Mouse (Mus musculus) limb, embryonic 11.5 days (tissue): ENCODE results near the gene Lama1. TPM values are rescaled to one million over a fixed set of nuclear protein-coding genes. Genes with fewer than 3 reads are reported as not detected.

Experiments used
- ATAC-seq: fragments of 200-750 bp; cut with Nextera tagmentation; 2 replicates; pipeline ENCODE4 v1.8.0; 2017; ENCODE audit warnings: low read depth; ENCODE audit not compliant: insufficient number of reproducible peaks, low FRiP score, low TSS enrichment
- DNase-seq: peaks from one replicate; pipeline ENCODE4 v3.0.0-alpha.2; 2015; ENCODE audit warnings: low spot score
- H3K27ac ChIP-seq: fragments of 300-500 bp; sonication (generic); replicated peaks from 2 replicates; pipeline ENCODE4 v1.5.1; 2014; ENCODE audit warnings: low read depth, mild to moderate bottlenecking, low read length
- H3K27me3 ChIP-seq: fragments of 300-500 bp; sonication (generic); 2 replicates; pipeline ENCODE4 v1.6.1; 2014; ENCODE audit warnings: mild to moderate bottlenecking, low read length, mixed read lengths; ENCODE audit not compliant: control insufficient read depth, insufficient read depth
- H3K36me3 ChIP-seq: fragments of 300-500 bp; sonication (generic); 2 replicates; pipeline ENCODE4 v1.6.1; 2014; ENCODE audit warnings: mild to moderate bottlenecking, low read length, moderate library complexity, mixed read lengths; ENCODE audit not compliant: control insufficient read depth, insufficient read depth
- H3K4me1 ChIP-seq: fragments of 300-500 bp; sonication (generic); 2 replicates; pipeline ENCODE4 v1.6.1; 2014; ENCODE audit warnings: low read length, mixed read lengths; ENCODE audit not compliant: control insufficient read depth, insufficient read depth
- H3K4me2 ChIP-seq: fragments of 300-500 bp; sonication (generic); 2 replicates; pipeline ENCODE4 v1.6.1; 2014; ENCODE audit warnings: low read depth, mild to moderate bottlenecking, moderate library complexity; ENCODE audit not compliant: severe bottlenecking
- H3K4me3 ChIP-seq: fragments of 300-500 bp; sonication (generic); 2 replicates; pipeline ENCODE4 v1.5.1; 2014; ENCODE audit warnings: low read depth, low read length
- H3K9ac ChIP-seq: fragments of 300-500 bp; sonication (generic); 2 replicates; pipeline ENCODE4 v1.6.1; 2014; ENCODE audit warnings: mild to moderate bottlenecking, low read length
- H3K9me3 ChIP-seq: fragments of 300-500 bp; sonication (generic); 2 replicates; pipeline ENCODE4 v1.6.1; 2016; ENCODE audit warnings: low read length; ENCODE audit not compliant: control insufficient read depth
- WGBS: fragments of 180-500 bp; shearing (Covaris S2); extraction: QIAGEN DNeasy Blood & Tissue Kit; methylation state at CpG from one replicate; pipeline ENCODE4 v1.1.7; 2014; 5-methylcytosine and 5-hydroxymethylcytosine counted together
- polyA plus RNA-seq: library from polyadenylated mRNA; unstranded; fragments of >200 nt; fragmentation: Nextera tagmentation; extraction: Ambion mirVana; gene quantifications from 2 replicates; pipeline ENCODE4 v1.2.1, GENCODE M21; 2014

Lama1 gene
- polyA plus RNA-seq, 1 experiment from 2014 or later = 4.9 TPM

GRCm38 (mm10) chr17:67764167-67764871 lies 67.3 kb downstream of the Lama1 start:
- WGBS = 90% methylated on average over 9 of the region's 9 CpGs
- H3K36me3 ChIP-seq = no peaks in the 10 kb centered on the region

GRCm38 (mm10) chr17:67773608-67774007 lies 76.5 kb downstream of the Lama1 start:
- WGBS = 57% methylated on average over 8 of the region's 8 CpGs
- Histone ChIP-seq H3K4me3 (no peak overlapping the region), H3K27me3 (no peaks in the 10 kb centered on the region), H3K9me3 (no peaks in the 10 kb centered on the region), H3K9ac (no peak overlapping the region), H3K36me3 (no peaks in the 10 kb centered on the region), H3K27ac (no peak overlapping the region), H3K4me2 (no peak overlapping the region), H3K4me1 (no peaks in the 10 kb centered on the region)
- DNase-seq (no peak), ATAC-seq (no peak)

More at GRCm38 (mm10) chr17:67764167-67764871, 67.3 kb downstream of the Lama1 start:
- no peaks in the 10 kb centered on the region for H3K27me3 ChIP-seq
- H3K27ac ChIP-seq = no peak overlapping the region
- no peaks in the 10 kb centered on the region for H3K9me3 ChIP-seq
- no peak overlapping the region for H3K4me3 ChIP-seq
- DNase-seq (no peak), ATAC-seq (no peak)
- no peaks in the 10 kb centered on the region for H3K4me1 ChIP-seq
- no peak overlapping the region for H3K9ac ChIP-seq
- no peak overlapping the region for H3K4me2 ChIP-seq

DNA sequence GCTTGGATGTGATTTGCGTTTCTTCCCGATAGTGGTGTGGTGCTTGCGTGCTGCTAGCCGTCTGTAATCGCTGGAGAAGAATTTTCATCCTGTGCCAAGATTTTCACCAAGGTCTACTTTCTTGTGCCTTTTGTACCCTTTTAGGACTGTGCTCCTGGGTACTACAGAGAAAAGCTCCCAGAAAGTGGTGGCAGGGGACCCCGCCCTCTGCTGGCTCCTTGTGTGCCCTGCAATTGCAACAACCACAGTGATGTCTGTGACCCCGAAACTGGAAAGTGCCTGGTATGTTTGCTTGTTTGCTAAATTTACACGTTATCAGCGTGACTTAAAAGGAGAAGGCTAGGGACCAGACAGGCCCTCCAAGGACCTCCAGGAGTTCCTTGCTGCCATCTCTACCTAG lies 79.7 kb downstream of the Lama1 start:
- DNase-seq = peak; percentile 51
- Histone ChIP-seq H3K36me3 (no peaks in the 10 kb centered on the region), H3K4me3 (no peak overlapping the region)

DNA sequence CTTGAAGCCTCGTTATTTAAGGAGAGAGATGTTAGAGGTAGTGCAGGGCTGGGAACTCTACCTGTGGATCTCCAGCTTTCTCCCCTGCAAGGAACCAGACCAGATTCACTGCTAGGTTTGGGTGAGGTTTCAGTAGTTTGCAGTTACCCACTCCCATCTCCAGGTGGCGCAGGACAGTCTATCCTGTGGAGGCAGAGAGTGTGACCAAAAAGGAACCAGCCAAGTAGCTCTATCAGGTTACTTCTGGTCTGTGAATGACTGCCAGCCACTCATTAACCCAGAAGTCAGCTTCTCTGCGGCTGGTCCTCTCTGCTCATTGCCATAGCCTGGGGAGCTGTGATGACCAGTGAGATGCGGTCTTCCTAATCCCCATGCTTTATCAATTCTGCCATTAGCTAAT lies 82.8 kb downstream of the Lama1 start:
- Histone ChIP-seq H3K27ac (no peak overlapping the region), H3K4me2 (no peak overlapping the region), H3K36me3 (no peaks in the 10 kb centered on the region), H3K9ac (no peak overlapping the region), H3K27me3 (no peaks in the 10 kb centered on the region), H3K4me1 (no peaks in the 10 kb centered on the region), H3K9me3 (no peaks in the 10 kb centered on the region), H3K4me3 (no peak overlapping the region)
- no peak for ATAC-seq
- 65% methylated on average over 4 of the region's 4 CpGs for WGBS
- peak; percentile 71 for DNase-seq

More for the DNA sequence above, 79.7 kb downstream of the Lama1 start:
- no peak overlapping the region for H3K9ac ChIP-seq
- no peak overlapping the region for H3K27ac ChIP-seq
- WGBS = 72% methylated on average over 9 of the region's 9 CpGs
- H3K9me3 ChIP-seq = no peaks in the 10 kb centered on the region
- ATAC-seq = no peak
- no peak overlapping the region for H3K4me2 ChIP-seq
- H3K4me1 ChIP-seq = no peaks in the 10 kb centered on the region
- no peaks in the 10 kb centered on the region for H3K27me3 ChIP-seq

DNA sequence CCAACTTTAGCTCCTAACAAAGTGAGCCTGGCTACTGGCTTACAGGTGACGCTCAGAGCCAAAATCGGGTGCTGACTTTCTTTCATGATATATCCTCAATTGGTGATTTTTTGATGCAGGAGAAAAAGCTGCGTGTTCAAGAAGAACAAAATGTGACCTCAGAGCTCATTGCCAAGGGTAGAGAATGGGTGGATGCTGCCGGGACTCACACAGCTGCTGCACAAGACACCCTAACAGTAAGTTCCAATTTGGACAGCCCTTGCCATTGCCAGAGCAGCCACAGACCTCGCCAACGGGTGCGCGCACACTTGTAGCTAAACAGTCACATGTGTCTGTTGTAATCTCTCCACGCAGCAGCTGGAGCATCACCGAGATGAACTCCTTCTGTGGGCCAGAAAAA lies 94.0 kb downstream of the Lama1 start:
- no peak for ATAC-seq
- Histone ChIP-seq H3K4me2 (no peak overlapping the region), H3K4me3 (no peak overlapping the region), H3K9me3 (no peaks in the 10 kb centered on the region), H3K36me3 (no peaks in the 10 kb centered on the region), H3K27ac (no peak overlapping the region), H3K9ac (no peak overlapping the region), H3K4me1 (no peaks in the 10 kb centered on the region), H3K27me3 (no peaks in the 10 kb centered on the region)
- DNase-seq = no peak
- 94% methylated on average over 10 of the region's 10 CpGs for WGBS

GRCm38 (mm10) chr17:67809171-67809570 lies 112.1 kb downstream of the Lama1 start:
- no peak for ATAC-seq
- no peak overlapping the region for H3K4me2 ChIP-seq
- WGBS = 95% methylated on average over 16 of the region's 16 CpGs

GRCm38 (mm10) chr17:67813666-67814065 lies 116.6 kb downstream of the Lama1 start:
- no peaks in the 10 kb centered on the region for H3K9me3 ChIP-seq
- no peak overlapping the region for H3K4me2 ChIP-seq
- no peak overlapping the region for H3K4me3 ChIP-seq
- no peak overlapping the region for H3K27ac ChIP-seq
- no peaks in the 10 kb centered on the region for H3K36me3 ChIP-seq
- H3K4me1 ChIP-seq = no peaks in the 10 kb centered on the region
- DNase-seq = no peak
- H3K27me3 ChIP-seq = no peaks in the 10 kb centered on the region
- WGBS = 95% methylated on average over 6 of the region's 6 CpGs
- no peak for ATAC-seq
- H3K9ac ChIP-seq = no peak overlapping the region

More at GRCm38 (mm10) chr17:67809171-67809570, 112.1 kb downstream of the Lama1 start:
- H3K4me1 ChIP-seq = no peaks in the 10 kb centered on the region
- no peaks in the 10 kb centered on the region for H3K9me3 ChIP-seq
- H3K27ac ChIP-seq = no peak overlapping the region
- no peaks in the 10 kb centered on the region for H3K27me3 ChIP-seq
- DNase-seq = no peak
- no peak overlapping the region for H3K9ac ChIP-seq
- no peaks in the 10 kb centered on the region for H3K36me3 ChIP-seq
- H3K4me3 ChIP-seq = no peak overlapping the region

DNA sequence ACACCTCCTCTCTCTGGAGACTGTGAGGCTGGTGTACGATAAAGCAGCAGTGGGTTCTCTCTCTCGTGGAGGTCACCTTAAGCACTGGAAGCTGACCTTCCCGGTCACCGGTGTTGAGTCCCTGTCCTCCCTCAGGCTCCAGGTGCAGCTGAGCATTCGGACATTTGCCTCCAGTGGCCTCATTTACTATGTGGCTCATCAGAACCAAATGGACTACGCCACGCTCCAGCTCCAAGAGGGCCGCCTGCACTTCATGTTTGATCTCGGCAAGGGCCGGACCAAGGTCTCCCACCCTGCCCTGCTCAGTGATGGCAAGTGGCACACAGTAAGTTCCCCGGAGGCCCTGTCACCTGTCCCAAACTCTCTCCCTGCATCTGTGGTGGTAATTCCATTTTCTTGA lies 118.7 kb downstream of the Lama1 start:
- no peak overlapping the region for H3K4me2 ChIP-seq
- no peaks in the 10 kb centered on the region for H3K4me1 ChIP-seq
- 94% methylated on average over 11 of the region's 11 CpGs for WGBS
- no peaks in the 10 kb centered on the region for H3K36me3 ChIP-seq
- no peaks in the 10 kb centered on the region for H3K9me3 ChIP-seq
- H3K27ac ChIP-seq = no peak overlapping the region
- H3K4me3 ChIP-seq = no peak overlapping the region
- no peak overlapping the region for H3K9ac ChIP-seq
- H3K27me3 ChIP-seq = no peaks in the 10 kb centered on the region
- ATAC-seq (no peak), DNase-seq (no peak)

- H3K9ac ChIP-seq = no peak overlapping the region
- H3K4me1 ChIP-seq = no peaks in the 10 kb centered on the region
- no peak overlapping the region for H3K4me3 ChIP-seq
- no peaks in the 10 kb centered on the region for H3K27me3 ChIP-seq
- no peak for ATAC-seq
- H3K27ac ChIP-seq = no peak overlapping the region
- DNase-seq = no peak
- 90% methylated on average over 10 of the region's 10 CpGs for WGBS
- no peak overlapping the region for H3K4me2 ChIP-seq
- H3K36me3 ChIP-seq = no peaks in the 10 kb centered on the region
- no peaks in the 10 kb centered on the region for H3K9me3 ChIP-seq
Measured at GRCm38 (mm10) chr17:67816916-67817315, 119.9 kb downstream of the Lama1 start.
